14 mouse cellular contexts compared by ENCODE assay signal in genomic region chr4:75262423-75262822, GRCm38 (mm10). TPM values are rescaled to one million over a fixed set of nuclear protein-coding genes. Genes with fewer than 3 reads are reported as not detected.
DNase-seq lines count a peak whose midpoint lies in the region; ATAC-seq and TF ChIP-seq lines count a peak whose summit lies in the region.
"Had no signal": no experiment of that assay in that cellular context is flagged by ENCODE, and none has a peak within 500 bp of the region (broad histone marks: within the 10 kb centered on the region; RNA-seq: fewer than 3 reads in every experiment).

No protein-coding gene starts in this region.

- TF ChIP-seq CTCF in brain, embryonic 14.5 days (IDR thresholded peaks at IDR 0.05; ENCODE audit: borderline replicate concordance, extremely low read depth, insufficient read depth, insufficient read length), result no peak

- ATAC-seq in megakaryocyte, adult 5-6 weeks (ENCODE audit: poor library complexity, severe bottlenecking), result peak; percentile 39
- ATAC-seq: intestine, embryonic 16.5 days had no signal

- DNase-seq in left cerebral cortex, postnatal 14 days (ENCODE audit: low spot score in 2 of 2), result peak; percentile 22 to 49
- DNase-seq in left cerebral cortex, postnatal 4 days, result no peak
- peak; percentile 37 for DNase-seq in CD4-positive, CD25-positive, alpha-beta regulatory T cell, adult 2 months (ENCODE audit: low read depth, low spot score)
- peak; percentile 40 for DNase-seq in brain, embryonic 14.5 days (ENCODE audit: low read depth)
- DNase-seq in kidney, adult 11 months, result no peak
- DNase-seq in adipocyte (ENCODE audit: low spot score), result no peak
- DNase-seq in adrenal gland, adult 18-20 months (ENCODE audit: low spot score in 2 of 2), result no peak
- DNase-seq: adrenal gland, postnatal 25 days; cerebellum, adult 2 months; gastrocnemius, postnatal 36 days; heart, postnatal 36 days; lung, postnatal 14 days had no signal

- intact Hi-C loops in left cerebral cortex, postnatal 14 days (cut with DNase I), result no loop called here
- intact Hi-C loops in left cerebral cortex, postnatal 4 days (cut with DNase I), result no loop called here

- no peak for TF ChIP-seq POLR2A in brain, embryonic 14.5 days (IDR thresholded peaks at IDR 0.05; ENCODE audit: borderline replicate concordance, extremely low read depth, insufficient read depth, insufficient read length, poor library complexity, severe bottlenecking)

RNA-seq across cellular contexts. Expression of gene Dmac1, which starts 15.7 kb away (rescaled TPM):
- 10 to 100 TPM; 59.9 to 62.4 TPM for total RNA-seq in left cerebral cortex, postnatal 14 days (2021)
- total RNA-seq in left cerebral cortex, postnatal 4 days (2021), result 10 to 100 TPM; 49.2 to 53.4 TPM
- 59.7 and 93.0 TPM in 2 replicates for polyA plus RNA-seq in brain, embryonic 14.5 days (2012; rRNA removed)
- total RNA-seq in megakaryocyte, adult 5-6 weeks (2015), result 78.4 and 110 TPM in 2 replicates
- total RNA-seq in megakaryocyte, adult 5-6 weeks (2017), result 78.6 and 83.2 TPM in 2 replicates
- 10 to 100 TPM; 47.0 to 47.4 TPM for total RNA-seq in adrenal gland, adult 18-20 months (2021)

Comparison
In these comparisons a context has a peak if more than half of its experiments do, and no peak if none do; other contexts are left out.
1. DNase-seq: peak in left cerebral cortex, postnatal 14 days (2 of 2), CD4-positive, CD25-positive, alpha-beta regulatory T cell, adult 2 months (single experiment) and brain, embryonic 14.5 days (single experiment); none in left cerebral cortex, postnatal 4 days (single experiment), kidney, adult 11 months (single experiment), adipocyte (single experiment) and adrenal gland, adult 18-20 months (0 of 2).